Mouse (Mus musculus): ENCODE data around the gene D17H6S53E. TPM values are rescaled to one million over a fixed set of nuclear protein-coding genes. Genes with fewer than 3 reads are reported as not detected.

Gene D17H6S53E
- 11.2 and 14.7 TPM in 2 replicates for polyA plus RNA-seq (2015; fragmentation: Nextera tagmentation; extraction: Ambion mirVana)

DNA sequence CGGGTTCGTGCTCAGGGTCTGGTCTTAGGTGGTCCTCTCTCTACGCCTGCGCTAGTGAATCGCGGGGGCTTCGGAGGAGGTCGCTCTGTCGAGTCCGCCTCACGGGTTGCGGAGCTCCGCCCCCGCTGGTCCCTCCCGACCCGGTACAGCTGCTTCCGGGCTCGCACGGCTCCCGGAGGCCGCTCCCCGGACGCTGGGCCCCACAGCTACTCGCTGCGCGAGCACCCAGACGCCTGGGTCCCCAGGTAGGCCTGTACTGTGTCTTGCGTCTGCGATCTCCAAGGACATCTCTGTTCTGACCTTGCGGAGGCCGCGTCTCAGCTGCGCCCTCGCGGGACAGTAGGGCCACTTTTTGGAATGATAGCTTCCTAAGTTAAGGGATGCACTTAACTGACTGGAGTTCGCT lies at the start of gene D17H6S53E:
D17H6S53E (plus strand) TSS at position 168 of the 406 bp plus-strand sequence.
- peak; percentile 90 for DNase-seq (ENCODE audit: low spot score)

DNA sequence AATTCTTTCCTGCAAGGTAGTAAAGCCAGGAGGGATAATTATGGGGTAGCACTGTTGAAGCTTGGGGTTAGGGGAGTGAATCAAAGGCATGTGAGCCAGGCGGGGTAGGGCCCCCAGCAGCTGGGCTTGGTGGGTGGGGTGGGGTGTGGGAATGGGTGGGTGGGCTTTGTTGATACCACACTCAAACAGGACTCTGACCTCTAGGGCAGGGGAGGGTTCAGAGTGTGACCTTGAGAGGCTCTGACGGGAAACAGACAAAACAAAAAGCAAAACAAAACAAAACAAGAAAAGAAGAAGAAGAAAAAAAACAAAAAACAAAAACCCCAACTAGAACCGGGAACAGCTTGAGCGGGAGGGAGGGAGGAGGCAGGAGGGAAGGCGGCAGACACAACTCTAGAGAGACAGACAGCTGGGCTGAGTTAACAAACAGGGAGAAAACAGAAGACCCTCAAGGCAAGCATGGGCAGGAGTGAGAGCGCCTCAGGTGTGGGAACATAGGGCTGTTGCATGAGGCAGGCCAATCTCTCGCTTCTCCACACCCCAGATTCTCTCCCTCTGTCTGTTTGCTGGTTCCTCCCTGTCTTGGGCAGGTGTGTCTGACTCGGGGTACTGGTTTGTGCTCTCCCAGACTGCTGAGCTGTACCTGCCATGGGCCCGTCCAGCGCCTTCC lies 49.5 kb upstream of the D17H6S53E start, which contains the start of gene Ly6g6e:
Ly6g6e (plus strand) TSS at position 396 of the 670 bp plus-strand sequence.
- DNase-seq (ENCODE audit: low spot score): no peak

- no peak for DNase-seq (ENCODE audit: low spot score)
Measured at GRCm38 (mm10) chr17:35077285-35077684, 48.9 kb upstream of the D17H6S53E start.

GRCm38 (mm10) chr17:35077786-35078233 lies 48.4 kb upstream of the D17H6S53E start, which contains the start of gene Ly6g6d:
Gene Ly6g6d (minus strand): TSS chr17:35078065.
- DNase-seq (ENCODE audit: low spot score): no peak

DNA sequence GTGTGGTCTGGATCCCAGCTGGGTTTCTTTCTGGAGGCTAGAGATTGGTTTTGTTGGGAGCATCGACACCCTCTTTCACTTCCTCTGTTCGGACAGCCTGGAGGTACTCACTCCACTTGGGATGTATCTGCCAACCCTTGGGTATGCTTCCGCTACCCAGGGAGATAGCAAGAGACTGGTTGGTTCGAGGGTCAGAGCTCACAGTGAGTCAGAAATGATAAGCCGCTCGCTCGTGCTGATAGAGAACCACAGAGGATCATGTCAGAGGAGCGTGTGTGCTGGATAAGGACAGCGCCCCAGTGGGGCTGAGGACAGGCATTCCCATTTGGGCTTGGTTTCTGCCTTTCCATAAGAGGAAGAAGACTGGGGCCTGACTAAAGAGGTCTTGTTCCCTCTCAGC lies 46.4 kb upstream of the D17H6S53E start:
- DNase-seq (ENCODE audit: low spot score): no peak

- DNase-seq (ENCODE audit: low spot score): no peak
Measured at GRCm38 (mm10) chr17:35080248-35080647, 45.9 kb upstream of the D17H6S53E start.

DNA sequence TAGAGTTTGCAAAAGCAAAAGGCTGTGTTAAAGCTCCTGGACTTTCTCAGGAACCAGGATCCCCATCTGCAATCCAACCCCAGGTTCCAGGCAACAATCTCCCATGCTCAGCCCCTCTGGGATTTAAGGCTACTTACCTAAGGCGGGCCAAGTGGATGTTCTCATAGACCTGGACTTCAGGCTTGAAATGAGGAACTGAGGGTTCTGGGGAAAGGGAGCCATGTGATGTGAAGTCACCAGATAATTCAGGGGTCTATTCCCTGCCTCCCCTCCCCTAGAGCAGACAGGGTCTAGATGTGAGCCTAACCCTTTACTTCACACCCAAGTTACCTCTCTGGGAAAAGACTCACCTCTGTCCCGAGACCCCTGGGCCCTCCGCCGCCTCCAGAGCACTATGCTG lies 45.5 kb upstream of the D17H6S53E start:
- DNase-seq (ENCODE audit: low spot score): no peak

GRCm38 (mm10) chr17:35082841-35083576 lies 43.2 kb upstream of the D17H6S53E start:
- DNase-seq (ENCODE audit: low spot score): no peak

- no peak for DNase-seq (ENCODE audit: low spot score)
Measured at GRCm38 (mm10) chr17:35083929-35084497, 42.2 kb upstream of the D17H6S53E start.

- DNase-seq (ENCODE audit: low spot score): no peak
Measured at GRCm38 (mm10) chr17:35085208-35085865, 40.8 kb upstream of the D17H6S53E start, which contains the start of gene Ly6g6f. Gene Ly6g6f (minus strand): TSS chr17:35085610.

- no peak for DNase-seq (ENCODE audit: low spot score)
Measured at GRCm38 (mm10) chr17:35088151-35088550, 38.0 kb upstream of the D17H6S53E start.

DNA sequence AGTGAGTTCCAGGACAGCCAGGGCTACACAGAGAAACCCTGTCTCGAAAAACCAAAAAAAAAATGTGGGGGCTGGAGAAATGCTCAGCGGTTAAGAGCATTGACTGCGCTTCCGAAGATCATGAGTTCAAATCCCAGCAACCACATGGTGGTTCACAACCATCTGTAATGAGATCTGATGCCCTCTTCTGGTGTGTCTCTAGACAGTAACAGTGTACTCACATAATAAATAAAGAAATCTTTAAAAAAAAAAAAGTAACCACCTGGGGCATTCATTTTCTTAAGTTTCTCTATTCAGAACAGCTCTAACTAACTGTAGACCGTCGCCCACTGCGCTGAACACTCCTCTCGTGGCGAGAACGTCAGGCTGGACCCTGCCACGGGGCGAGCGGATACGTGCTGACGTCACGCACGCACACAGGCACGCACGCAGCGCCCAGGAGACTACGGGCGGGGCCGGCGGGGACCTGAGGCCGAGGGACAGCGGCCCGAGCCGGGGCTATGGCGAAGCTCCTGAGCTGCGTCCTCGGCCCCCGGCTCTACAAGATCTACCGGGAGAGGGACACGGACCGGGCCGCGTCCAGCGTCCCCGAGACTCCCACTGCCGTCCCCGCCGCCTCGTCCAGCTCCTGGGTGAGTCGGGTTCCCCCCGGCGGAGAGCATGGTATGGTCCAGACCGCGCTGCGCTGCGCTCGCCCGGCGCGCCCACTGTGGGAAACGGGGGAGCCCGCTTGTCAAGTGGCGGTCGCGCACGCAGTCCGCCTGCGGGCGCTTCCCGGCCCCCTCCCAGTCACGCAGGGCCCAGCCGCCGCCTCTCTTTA lies 37.1 kb upstream of the D17H6S53E start, which contains the start of gene Abhd16a:
Abhd16a (plus strand) TSS at position 439 of the 820 bp plus-strand sequence.
- DNase-seq (ENCODE audit: low spot score): peak; percentile 94

GRCm38 (mm10) chr17:35090166-35090932 lies 35.8 kb upstream of the D17H6S53E start:
- no peak for DNase-seq (ENCODE audit: low spot score)

DNA sequence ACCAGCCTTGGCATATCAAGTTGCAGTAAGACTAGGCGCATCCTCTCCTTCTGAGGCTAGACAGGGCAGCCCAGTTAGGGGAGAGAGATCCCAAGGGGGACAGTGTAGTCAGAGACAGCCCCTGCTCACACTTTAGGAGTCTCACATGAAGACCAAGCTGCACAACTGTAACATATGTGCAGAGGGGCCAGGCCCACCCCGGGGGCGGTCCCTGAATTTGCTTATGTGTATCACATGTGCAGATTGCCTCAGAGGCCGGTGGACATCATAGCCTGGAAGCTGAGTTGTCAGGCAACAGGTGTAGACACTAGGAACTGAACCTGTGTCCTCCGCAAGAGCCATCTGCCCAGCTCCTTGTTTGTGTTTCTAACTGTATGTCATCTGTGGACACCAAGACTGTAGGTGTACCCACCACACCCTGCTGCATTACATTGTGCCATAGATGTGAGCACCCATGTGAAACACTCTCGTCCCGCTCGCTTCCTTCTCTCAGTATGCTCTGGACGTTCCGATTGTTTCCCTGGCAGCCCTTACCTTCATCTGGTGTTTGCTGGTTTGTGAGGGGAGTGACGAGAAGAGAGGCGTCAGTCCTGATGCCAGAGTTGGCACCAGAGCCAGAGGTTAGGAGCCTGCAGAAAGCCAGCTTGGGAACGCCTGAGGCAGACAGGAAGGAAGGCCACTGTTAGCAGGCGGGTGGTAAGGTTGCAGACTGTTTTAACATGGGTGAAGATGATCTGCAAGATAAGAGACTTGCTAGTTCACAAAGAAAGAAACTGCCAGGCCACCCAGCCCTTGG lies 33.6 kb upstream of the D17H6S53E start:
- DNase-seq (ENCODE audit: low spot score): no peak

DNA sequence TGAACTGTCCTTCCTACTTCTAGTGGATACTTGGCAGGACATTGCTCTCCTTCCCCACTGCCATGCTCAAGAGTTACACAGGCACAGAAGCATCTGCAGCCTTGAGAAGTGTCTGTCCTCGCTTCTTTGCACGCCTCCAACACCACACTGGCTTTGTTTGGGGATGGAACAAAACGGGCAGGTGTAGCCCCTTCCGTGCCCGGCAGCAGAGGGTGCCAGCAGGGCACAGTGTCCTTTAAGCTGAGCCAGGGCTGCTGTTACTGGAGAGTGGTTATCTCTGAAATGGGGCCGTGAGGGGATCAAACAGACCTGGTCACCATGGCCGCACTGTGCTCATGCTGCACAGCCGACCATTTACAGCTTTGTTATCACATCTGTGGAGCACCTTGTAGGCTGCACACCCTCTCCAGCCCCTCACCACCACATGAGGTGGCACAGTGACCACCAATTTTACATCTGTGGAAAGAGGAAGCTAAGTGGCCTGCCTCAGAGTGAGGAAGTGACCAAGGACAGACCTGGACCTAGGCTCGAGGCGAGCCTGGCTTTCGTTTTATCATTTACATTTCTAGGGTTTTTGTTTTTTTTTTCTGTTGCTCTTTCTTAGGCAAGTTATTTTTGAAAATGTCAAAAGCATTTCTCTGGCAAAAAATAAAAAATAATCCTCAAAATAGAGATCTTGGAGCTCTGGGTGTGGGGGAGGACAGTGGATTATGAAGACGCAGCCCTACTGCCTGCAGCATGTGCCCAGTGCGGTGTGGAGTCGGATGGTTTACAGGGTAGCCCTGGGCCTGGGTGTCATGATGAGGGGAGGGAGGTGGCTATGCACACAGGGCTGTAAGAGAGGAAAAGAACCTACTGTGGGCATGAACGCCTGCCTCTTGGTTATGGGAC lies 31.5 kb upstream of the D17H6S53E start:
- no peak for DNase-seq (ENCODE audit: low spot score)

GRCm38 (mm10) chr17:35096597-35096996 lies 29.6 kb upstream of the D17H6S53E start:
- DNase-seq (ENCODE audit: low spot score): no peak

DNA sequence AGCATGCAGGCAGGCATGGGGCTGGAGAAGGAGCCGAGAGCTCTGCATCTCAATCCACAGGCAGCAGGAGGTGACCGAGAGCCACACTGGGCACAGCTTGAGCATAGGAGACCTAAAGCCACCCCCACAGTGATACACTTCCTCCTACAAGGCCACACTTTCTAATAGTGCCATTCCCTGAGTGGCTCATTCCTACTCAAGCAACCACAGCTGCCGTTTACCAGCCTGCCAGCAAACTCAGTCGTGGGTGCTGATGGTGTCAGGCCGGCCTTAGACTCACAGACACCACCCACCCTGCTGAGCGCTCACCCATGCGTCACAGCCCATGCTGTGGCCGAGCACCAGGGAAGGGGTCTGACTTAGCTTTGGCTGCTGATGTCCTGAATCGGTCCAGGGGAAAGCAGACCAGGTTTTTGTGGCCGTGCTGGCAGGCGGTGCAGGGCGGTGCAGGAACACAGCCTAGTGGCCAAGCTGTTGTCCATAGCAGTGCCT lies 29.0 kb upstream of the D17H6S53E start:
- no peak for DNase-seq (ENCODE audit: low spot score)

Data from thymus, postnatal 0 days (tissue).